Mouse (Mus musculus): ENCODE results near the gene Ubxn10. TPM values are rescaled to one million over a fixed set of nuclear protein-coding genes. Genes with fewer than 3 reads are reported as not detected.

Gene Ubxn10
- total and polyA plus RNA-seq, 2 experiments from 2014 or later: 3.5 to 5.6 TPM

GRCm38 (mm10) chr4:138710633-138711032 is 26.3 kb downstream of the Ubxn10 start:
- DNase-seq: peak; percentile 79
- H3K4me2 ChIP-seq (ENCODE audit: low read depth): peak overlapping the region; percentile 23
- no peaks in the 10 kb centered on the region for H3K36me3 ChIP-seq (ENCODE audit: insufficient read depth)
- H3K27ac ChIP-seq (ENCODE audit: low read depth, low read length): 0 out of 2 replicates have a peak overlapping the region, but pooled peaks have one; percentile 40
- WGBS: 45% methylated on average over 11 of the region's 11 CpGs
- peaks cover 16% of the 10 kb centered on the region for H3K4me1 ChIP-seq (ENCODE audit: insufficient read depth)
- no peaks in the 10 kb centered on the region for H3K27me3 ChIP-seq (ENCODE audit: insufficient read depth, low read length)
- ATAC-seq: peak; percentile 76
- no peak for TF ChIP-seq CTCF (IDR thresholded peaks at IDR 0.05; ENCODE audit: low read depth)
- H3K9ac ChIP-seq: no peak overlapping the region
- no peak overlapping the region for H3K4me3 ChIP-seq (ENCODE audit: low read depth, low read length)
- H3K9me3 ChIP-seq (ENCODE audit: low read length): no peaks in the 10 kb centered on the region

- H3K9me3 ChIP-seq (ENCODE audit: low read length): no peaks in the 10 kb centered on the region
- no peak overlapping the region for H3K4me3 ChIP-seq (ENCODE audit: low read depth, low read length)
- H3K4me1 ChIP-seq (ENCODE audit: insufficient read depth): peaks cover 16% of the 10 kb centered on the region
- H3K27me3 ChIP-seq (ENCODE audit: insufficient read depth, low read length): no peaks in the 10 kb centered on the region
- TF ChIP-seq CTCF (IDR thresholded peaks at IDR 0.05; ENCODE audit: low read depth): no peak
- no peak overlapping the region for H3K4me2 ChIP-seq (ENCODE audit: low read depth)
- DNase-seq (peak; percentile 38), ATAC-seq (peak; percentile 32)
- H3K9ac ChIP-seq: no peak overlapping the region
- WGBS: 50% methylated on average over 7 of the region's 7 CpGs
- H3K36me3 ChIP-seq (ENCODE audit: insufficient read depth): no peaks in the 10 kb centered on the region
- H3K27ac ChIP-seq (ENCODE audit: low read depth, low read length): peak overlapping the region; percentile 36
These were observed 27.0 kb downstream of the Ubxn10 start for GRCm38 (mm10) chr4:138709944-138710343.

- H3K4me2 ChIP-seq (ENCODE audit: low read depth): no peak overlapping the region
- no peak for DNase-seq
- no peak for ATAC-seq
- TF ChIP-seq CTCF (IDR thresholded peaks at IDR 0.05; ENCODE audit: low read depth): no peak
- H3K9ac ChIP-seq: no peak overlapping the region
- H3K9me3 ChIP-seq (ENCODE audit: low read length): no peaks in the 10 kb centered on the region
- no peak overlapping the region for H3K4me3 ChIP-seq (ENCODE audit: low read depth, low read length)
- 91% methylated on average over 11 of the region's 11 CpGs for WGBS
- H3K4me1 ChIP-seq (ENCODE audit: insufficient read depth): peaks cover 16% of the 10 kb centered on the region
- H3K27me3 ChIP-seq (ENCODE audit: insufficient read depth, low read length): no peaks in the 10 kb centered on the region
- no peaks in the 10 kb centered on the region for H3K36me3 ChIP-seq (ENCODE audit: insufficient read depth)
- no peak overlapping the region for H3K27ac ChIP-seq (ENCODE audit: low read depth, low read length)
These were observed 27.7 kb downstream of the Ubxn10 start for GRCm38 (mm10) chr4:138709246-138709645.

- Histone ChIP-seq H3K4me2 (ENCODE audit: low read depth) (no peak overlapping the region), H3K36me3 (ENCODE audit: insufficient read depth) (no peaks in the 10 kb centered on the region), H3K9ac (no peak overlapping the region), H3K27ac (ENCODE audit: low read depth, low read length) (no peak overlapping the region), H3K27me3 (ENCODE audit: insufficient read depth, low read length) (no peaks in the 10 kb centered on the region), H3K9me3 (ENCODE audit: low read length) (no peaks in the 10 kb centered on the region), H3K4me1 (ENCODE audit: insufficient read depth) (peaks cover 16% of the 10 kb centered on the region), H3K4me3 (ENCODE audit: low read depth, low read length) (no peak overlapping the region)
- DNase-seq: peak; percentile 56
- WGBS: 18% methylated on average over 7 of the region's 7 CpGs
- no peak for ATAC-seq
- TF ChIP-seq CTCF (IDR thresholded peaks at IDR 0.05; ENCODE audit: low read depth): peak; percentile 67
These were observed 28.3 kb downstream of the Ubxn10 start for GRCm38 (mm10) chr4:138708636-138709035.

- no peak for ATAC-seq
- no peak overlapping the region for H3K4me2 ChIP-seq (ENCODE audit: low read depth)
These were observed 30.3 kb downstream of the Ubxn10 start for GRCm38 (mm10) chr4:138706620-138707019.

GRCm38 (mm10) chr4:138704169-138704568 is 32.8 kb downstream of the Ubxn10 start:
- Histone ChIP-seq H3K27me3 (ENCODE audit: insufficient read depth, low read length) (no peaks in the 10 kb centered on the region), H3K4me1 (ENCODE audit: insufficient read depth) (0 out of 2 replicates have a peak, but pooled peaks cover 3% of the 10 kb centered on the region), H3K9me3 (ENCODE audit: low read length) (no peaks in the 10 kb centered on the region), H3K36me3 (ENCODE audit: insufficient read depth) (no peaks in the 10 kb centered on the region), H3K4me3 (ENCODE audit: low read depth, low read length) (no peak overlapping the region), H3K9ac (no peak overlapping the region), H3K4me2 (ENCODE audit: low read depth) (no peak overlapping the region), H3K27ac (ENCODE audit: low read depth, low read length) (no peak overlapping the region)
- 93% methylated on average over 4 of the region's 4 CpGs for WGBS
- no peak for ATAC-seq
- TF ChIP-seq CTCF (IDR thresholded peaks at IDR 0.05; ENCODE audit: low read depth): peak; percentile 14; the same call in 1 of the 2 replicates
- DNase-seq: no peak

More at GRCm38 (mm10) chr4:138706620-138707019, 30.3 kb downstream of the Ubxn10 start:
- no peak for TF ChIP-seq CTCF (IDR thresholded peaks at IDR 0.05; ENCODE audit: low read depth)
- peaks cover 16% of the 10 kb centered on the region for H3K4me1 ChIP-seq (ENCODE audit: insufficient read depth)
- no peak overlapping the region for H3K27ac ChIP-seq (ENCODE audit: low read depth, low read length)
- no peaks in the 10 kb centered on the region for H3K36me3 ChIP-seq (ENCODE audit: insufficient read depth)
- 95% methylated on average over 8 of the region's 8 CpGs for WGBS
- no peak for DNase-seq
- H3K4me3 ChIP-seq (ENCODE audit: low read depth, low read length): no peak overlapping the region
- H3K27me3 ChIP-seq (ENCODE audit: insufficient read depth, low read length): no peaks in the 10 kb centered on the region
- H3K9me3 ChIP-seq (ENCODE audit: low read length): no peaks in the 10 kb centered on the region
- H3K9ac ChIP-seq: no peak overlapping the region

- no peak overlapping the region for H3K4me2 ChIP-seq (ENCODE audit: low read depth)
- no peak for TF ChIP-seq CTCF (IDR thresholded peaks at IDR 0.05; ENCODE audit: low read depth)
These were observed 33.4 kb downstream of the Ubxn10 start for GRCm38 (mm10) chr4:138703591-138703990.

More at GRCm38 (mm10) chr4:138703591-138703990, 33.4 kb downstream of the Ubxn10 start:
- H3K36me3 ChIP-seq (ENCODE audit: insufficient read depth): no peaks in the 10 kb centered on the region
- H3K27me3 ChIP-seq (ENCODE audit: insufficient read depth, low read length): no peaks in the 10 kb centered on the region
- 0 out of 2 replicates have a peak, but pooled peaks cover 3% of the 10 kb centered on the region for H3K4me1 ChIP-seq (ENCODE audit: insufficient read depth)
- H3K4me3 ChIP-seq (ENCODE audit: low read depth, low read length): no peak overlapping the region
- WGBS: 25% methylated on average over 7 of the region's 7 CpGs
- H3K27ac ChIP-seq (ENCODE audit: low read depth, low read length): no peak overlapping the region
- no peak for DNase-seq
- no peaks in the 10 kb centered on the region for H3K9me3 ChIP-seq (ENCODE audit: low read length)
- ATAC-seq: no peak
- H3K9ac ChIP-seq: no peak overlapping the region

Data from forebrain, postnatal 0 days (tissue).